Mouse (Mus musculus): ENCODE data around the gene Zbtb40. TPM values are rescaled to one million over a fixed set of nuclear protein-coding genes. Genes with fewer than 3 reads are reported as not detected.

The Zbtb40 gene
- 4.1 and 4.3 TPM in 2 replicates for polyA plus RNA-seq (2016; fragmentation: Nextera tagmentation; extraction: Ambion mirVana)

- 1% methylated on average over 32 of the region's 32 CpGs for WGBS
- H3K9me3 ChIP-seq, result peaks cover 4% of the 10 kb centered on the region; the same call in 1 of the 2 replicates
- H3K4me1 ChIP-seq, result peaks cover 17% of the 10 kb centered on the region
- H3K27me3 ChIP-seq (ENCODE audit: insufficient read depth, poor library complexity, severe bottlenecking), result peaks cover 34% of the 10 kb centered on the region
- H3K4me3 ChIP-seq, result peak within 1 kb of the TSS; percentile 98
- peak; percentile 97 for DNase-seq (ENCODE audit: low spot score)
- H3K27ac ChIP-seq, result peak within 1 kb of the TSS; percentile 89
- H3K36me3 ChIP-seq, result no peaks in the 10 kb centered on the region
Measured at GRCm38 (mm10) chr4:137048550-137049032, at the start of gene Zbtb40. Zbtb40 (minus strand) TSS chr4:137048801.

DNA sequence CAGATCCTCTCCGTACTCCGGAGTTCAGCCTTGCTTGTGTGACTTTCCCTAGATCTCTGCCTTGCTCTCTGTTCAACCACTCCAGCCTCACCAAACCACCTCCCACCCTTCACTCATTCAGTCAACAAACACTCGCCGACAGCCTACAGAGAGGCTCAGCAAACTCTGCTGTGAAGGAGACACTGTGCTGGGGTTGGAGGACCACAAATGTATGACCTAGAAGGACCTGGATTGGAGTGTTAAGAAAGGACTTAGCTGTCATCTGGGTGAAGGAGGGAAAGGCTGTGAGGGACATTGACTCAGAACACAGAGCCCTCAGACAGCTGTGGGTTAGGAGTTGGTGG lies 49.4 kb upstream of the Zbtb40 start:
- no peak overlapping the region for H3K4me3 ChIP-seq
- H3K9me3 ChIP-seq, result no peaks in the 10 kb centered on the region
- DNase-seq (ENCODE audit: low spot score), result no peak
- WGBS, result 62% methylated on average over 4 of the region's 4 CpGs
- H3K36me3 ChIP-seq, result no peaks in the 10 kb centered on the region
- H3K27me3 ChIP-seq (ENCODE audit: insufficient read depth, poor library complexity, severe bottlenecking), result peaks cover 36% of the 10 kb centered on the region
- H3K27ac ChIP-seq, result no peak overlapping the region; the same call in 1 of the 2 replicates
- peaks cover 10% of the 10 kb centered on the region for H3K4me1 ChIP-seq

GRCm38 (mm10) chr4:137097246-137097983 lies 48.8 kb upstream of the Zbtb40 start:
- no peaks in the 10 kb centered on the region for H3K36me3 ChIP-seq
- H3K4me1 ChIP-seq, result peaks cover 10% of the 10 kb centered on the region
- no peak for DNase-seq (ENCODE audit: low spot score)
- no peaks in the 10 kb centered on the region for H3K9me3 ChIP-seq
- 69% methylated on average over 17 of the region's 17 CpGs for WGBS
- no peak overlapping the region for H3K27ac ChIP-seq
- H3K27me3 ChIP-seq (ENCODE audit: insufficient read depth, poor library complexity, severe bottlenecking), result peaks cover 36% of the 10 kb centered on the region
- H3K4me3 ChIP-seq, result no peak overlapping the region

- peaks cover 36% of the 10 kb centered on the region for H3K27me3 ChIP-seq (ENCODE audit: insufficient read depth, poor library complexity, severe bottlenecking)
- DNase-seq (ENCODE audit: low spot score), result no peak
- H3K36me3 ChIP-seq, result no peaks in the 10 kb centered on the region
- WGBS, result 18% methylated on average over 10 of the region's 10 CpGs
- no peaks in the 10 kb centered on the region for H3K9me3 ChIP-seq
- peak overlapping the region; percentile 27 for H3K4me3 ChIP-seq
- peaks cover 10% of the 10 kb centered on the region for H3K4me1 ChIP-seq
- H3K27ac ChIP-seq, result no peak overlapping the region
Measured at GRCm38 (mm10) chr4:137096353-137096752, 47.8 kb upstream of the Zbtb40 start.

GRCm38 (mm10) chr4:137085083-137085810 lies 36.6 kb upstream of the Zbtb40 start:
- Histone ChIP-seq H3K4me3 (no peak overlapping the region), H3K36me3 (no peaks in the 10 kb centered on the region), H3K9me3 (no peaks in the 10 kb centered on the region), H3K4me1 (peaks cover 19% of the 10 kb centered on the region), H3K27me3 (ENCODE audit: insufficient read depth, poor library complexity, severe bottlenecking) (peaks cover 19% of the 10 kb centered on the region), H3K27ac (no peak overlapping the region)
- no peak for DNase-seq (ENCODE audit: low spot score)
- WGBS, result 37% methylated on average over 18 of the region's 18 CpGs

- H3K36me3 ChIP-seq, result no peaks in the 10 kb centered on the region
- no peak overlapping the region for H3K4me3 ChIP-seq
- 37% methylated on average over 2 of the region's 2 CpGs for WGBS
- no peak overlapping the region for H3K27ac ChIP-seq
- no peak for DNase-seq (ENCODE audit: low spot score)
- H3K9me3 ChIP-seq, result no peaks in the 10 kb centered on the region
- peaks cover 23% of the 10 kb centered on the region for H3K4me1 ChIP-seq
- H3K27me3 ChIP-seq (ENCODE audit: insufficient read depth, poor library complexity, severe bottlenecking), result peaks cover 16% of the 10 kb centered on the region
Measured at GRCm38 (mm10) chr4:137082866-137083265, 34.3 kb upstream of the Zbtb40 start.

GRCm38 (mm10) chr4:137081401-137081800 lies 32.8 kb upstream of the Zbtb40 start:
- H3K9me3 ChIP-seq, result no peaks in the 10 kb centered on the region
- H3K27me3 ChIP-seq (ENCODE audit: insufficient read depth, poor library complexity, severe bottlenecking), result peaks cover 18% of the 10 kb centered on the region; the same call in 1 of the 2 replicates
- DNase-seq (ENCODE audit: low spot score), result no peak
- peaks cover 23% of the 10 kb centered on the region for H3K4me1 ChIP-seq
- no peak overlapping the region for H3K27ac ChIP-seq
- no peaks in the 10 kb centered on the region for H3K36me3 ChIP-seq
- no peak overlapping the region for H3K4me3 ChIP-seq
- 83% methylated on average over 4 of the region's 4 CpGs for WGBS

GRCm38 (mm10) chr4:137077216-137077615 lies 28.6 kb upstream of the Zbtb40 start:
- H3K9me3 ChIP-seq, result no peaks in the 10 kb centered on the region
- H3K4me3 ChIP-seq, result no peak overlapping the region
- no peak overlapping the region for H3K27ac ChIP-seq
- 35% methylated on average over 2 of the region's 2 CpGs for WGBS
- H3K27me3 ChIP-seq (ENCODE audit: insufficient read depth, poor library complexity, severe bottlenecking), result peaks cover 19% of the 10 kb centered on the region; the same call in 1 of the 2 replicates
- no peaks in the 10 kb centered on the region for H3K36me3 ChIP-seq
- peaks cover 7% of the 10 kb centered on the region; the same call in 1 of the 2 replicates for H3K4me1 ChIP-seq
- no peak for DNase-seq (ENCODE audit: low spot score)

GRCm38 (mm10) chr4:137071204-137071603 lies 22.6 kb upstream of the Zbtb40 start:
- H3K9me3 ChIP-seq, result no peaks in the 10 kb centered on the region
- no peak overlapping the region for H3K4me3 ChIP-seq
- peaks cover 31% of the 10 kb centered on the region for H3K27me3 ChIP-seq (ENCODE audit: insufficient read depth, poor library complexity, severe bottlenecking)
- H3K4me1 ChIP-seq, result peaks cover 10% of the 10 kb centered on the region
- no peaks in the 10 kb centered on the region for H3K36me3 ChIP-seq
- 70% methylated on average over 6 of the region's 6 CpGs for WGBS
- no peak for DNase-seq (ENCODE audit: low spot score)
- no peak overlapping the region for H3K27ac ChIP-seq

DNA sequence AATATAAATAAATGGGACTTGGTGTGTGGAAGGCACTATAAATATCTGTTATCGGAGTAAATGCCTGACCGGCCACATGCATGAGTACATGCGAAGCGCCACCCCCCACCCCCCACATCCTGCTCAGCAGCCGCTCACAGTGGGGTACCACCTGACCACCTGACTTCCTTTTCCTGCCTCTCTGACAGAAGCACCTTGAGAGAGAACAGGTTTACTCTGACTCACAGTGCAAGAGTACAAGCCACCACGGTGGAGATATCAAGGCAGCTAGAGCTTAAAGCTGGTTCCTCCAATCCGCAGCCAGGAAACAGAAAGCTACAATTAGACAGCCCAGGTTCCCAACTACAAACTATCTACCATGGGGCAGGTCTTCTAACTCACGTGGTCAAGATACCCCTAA lies 19.9 kb upstream of the Zbtb40 start:
- H3K27me3 ChIP-seq (ENCODE audit: insufficient read depth, poor library complexity, severe bottlenecking), result peaks cover 47% of the 10 kb centered on the region
- 23% methylated on average over 8 of the region's 8 CpGs for WGBS
- DNase-seq (ENCODE audit: low spot score), result no peak

DNA sequence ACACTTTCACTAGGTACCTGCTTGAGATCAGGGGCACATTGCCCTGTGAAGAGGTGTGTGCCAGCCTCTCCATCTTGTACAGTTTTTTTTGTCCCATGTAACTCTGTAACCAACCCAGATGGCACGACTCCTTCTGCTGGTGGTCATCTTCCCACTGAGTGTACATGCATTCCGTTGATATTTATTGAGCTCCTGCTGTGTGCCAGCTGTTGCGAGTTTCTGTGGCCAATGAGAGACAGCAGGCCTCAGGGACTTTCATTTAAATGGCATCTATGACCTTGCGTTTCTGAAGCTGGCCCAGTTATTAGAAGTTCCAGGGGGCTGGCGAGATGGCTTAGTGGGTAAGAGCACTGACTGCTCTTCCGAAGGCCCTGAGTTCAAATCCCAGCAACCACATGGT lies 17.2 kb upstream of the Zbtb40 start:
- peaks cover 10% of the 10 kb centered on the region for H3K4me1 ChIP-seq
- 78% methylated on average over 6 of the region's 6 CpGs for WGBS
- no peak for DNase-seq (ENCODE audit: low spot score)
- peaks cover 44% of the 10 kb centered on the region for H3K27me3 ChIP-seq (ENCODE audit: insufficient read depth, poor library complexity, severe bottlenecking)
- H3K27ac ChIP-seq, result no peak overlapping the region
- no peaks in the 10 kb centered on the region for H3K9me3 ChIP-seq
- H3K4me3 ChIP-seq, result no peak overlapping the region
- no peaks in the 10 kb centered on the region for H3K36me3 ChIP-seq

More for the DNA sequence above, 19.9 kb upstream of the Zbtb40 start:
- Histone ChIP-seq H3K9me3 (no peaks in the 10 kb centered on the region), H3K4me1 (peaks cover 10% of the 10 kb centered on the region), H3K27ac (no peak overlapping the region), H3K36me3 (no peaks in the 10 kb centered on the region), H3K4me3 (no peak overlapping the region)

DNA sequence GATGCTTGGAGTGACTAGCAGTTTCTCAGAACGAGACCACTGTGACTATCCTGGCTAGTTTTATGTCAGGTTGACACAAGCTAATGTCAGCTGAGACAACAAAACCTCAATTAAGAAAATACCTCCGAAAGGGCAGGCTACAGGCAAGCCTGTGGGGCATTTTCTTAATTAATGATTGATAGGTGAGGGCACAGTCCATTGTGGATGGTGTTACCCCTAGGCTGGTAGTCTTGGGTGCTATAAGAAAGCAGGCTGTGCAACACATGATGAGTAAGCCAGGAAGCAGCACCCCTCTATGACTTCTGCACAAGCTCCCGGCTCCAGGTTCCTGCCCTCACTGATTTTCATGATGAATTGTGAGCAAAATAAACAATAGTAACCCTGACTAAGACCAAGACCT lies 6.3 kb upstream of the Zbtb40 start:
- H3K27me3 ChIP-seq (ENCODE audit: insufficient read depth, poor library complexity, severe bottlenecking), result peaks cover 56% of the 10 kb centered on the region
- DNase-seq (ENCODE audit: low spot score), result no peak
- H3K4me3 ChIP-seq, result no peak overlapping the region
- no peak overlapping the region for H3K27ac ChIP-seq
- H3K9me3 ChIP-seq, result peaks cover under 1% of the 10 kb centered on the region; the same call in 1 of the 2 replicates
- H3K4me1 ChIP-seq, result peaks cover 9% of the 10 kb centered on the region; the same call in 1 of the 2 replicates
- H3K36me3 ChIP-seq, result no peaks in the 10 kb centered on the region
- WGBS, result 69% methylated on average over 3 of the region's 3 CpGs

DNA sequence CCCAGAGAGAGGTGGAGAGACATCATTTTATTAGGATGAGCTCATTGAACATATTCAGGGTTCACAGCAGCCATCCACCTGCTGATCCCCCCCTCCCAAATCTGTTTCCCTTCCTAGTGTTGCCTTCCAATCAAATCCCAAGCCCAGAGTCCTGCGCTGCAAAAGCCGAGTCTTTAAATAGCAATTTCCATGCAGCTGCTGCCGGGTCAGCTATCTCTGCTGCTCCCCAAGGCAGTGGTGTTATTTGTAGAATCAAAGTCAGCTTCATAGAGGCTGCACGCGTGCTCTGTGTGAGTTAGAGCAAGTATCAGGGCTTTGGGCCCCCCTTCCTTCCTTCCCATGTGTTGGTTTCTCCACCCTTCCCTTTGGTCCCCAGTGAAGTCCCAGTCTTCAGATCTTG lies 5.2 kb upstream of the Zbtb40 start:
- 45% methylated on average over 5 of the region's 5 CpGs for WGBS
- peaks cover 9% of the 10 kb centered on the region; the same call in 1 of the 2 replicates for H3K4me1 ChIP-seq
- H3K4me3 ChIP-seq, result no peak overlapping the region
- no peaks in the 10 kb centered on the region for H3K36me3 ChIP-seq
- DNase-seq (ENCODE audit: low spot score), result no peak
- peaks cover 4% of the 10 kb centered on the region; the same call in 1 of the 2 replicates for H3K9me3 ChIP-seq
- peak overlapping the region; percentile 60; the same call in 1 of the 2 replicates for H3K27ac ChIP-seq
- H3K27me3 ChIP-seq (ENCODE audit: insufficient read depth, poor library complexity, severe bottlenecking), result peaks cover 56% of the 10 kb centered on the region

Data from heart, embryonic 10.5 days (tissue).